Mouse (Mus musculus) ZHBTc4 (cell line): ENCODE measurements around the gene Vmn2r46.
"Not testable (repeated sequence)": the region's sequence is repeated elsewhere in the genome, so short reads cannot be mapped to it uniquely, and the experiment has no call there.

Experiments used
- DNase-seq: peaks from one replicate; pipeline ENCODE4 v3.0.0-alpha.2; 2011; ENCODE audit warnings: low read depth, low spot score

Gene Vmn2r46

DNA sequence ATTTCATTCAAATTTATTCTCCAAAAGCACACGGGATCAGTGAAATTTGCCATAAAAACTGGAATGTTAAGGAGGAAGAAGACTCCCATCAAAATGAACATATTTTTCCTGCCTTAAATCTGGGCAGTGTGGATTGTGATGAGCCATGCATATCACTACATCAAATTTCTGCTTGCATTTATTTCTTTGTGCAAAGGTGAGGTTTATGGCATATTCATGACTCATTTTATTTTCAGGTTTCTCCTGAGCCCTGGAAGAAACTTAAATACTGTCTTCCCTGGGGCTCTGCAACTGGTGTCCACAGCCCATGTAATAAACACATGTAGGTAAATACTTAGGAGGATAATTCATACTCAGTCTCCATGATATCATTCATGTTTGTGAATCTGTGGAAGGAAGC is at the start of gene Vmn2r46:
Vmn2r46 (minus strand) TSS at position 101 of the 400 bp plus-strand sequence.
- DNase-seq: not testable (repeated sequence)
